Mouse (Mus musculus): ENCODE measurements around the gene Rnf135.
"Not testable (repeated sequence)": the region's sequence is repeated elsewhere in the genome, so short reads cannot be mapped to it uniquely, and the experiment has no call there.

The Rnf135 gene

GRCm38 (mm10) chr11:80202296-80202695 is 18.6 kb downstream of the Rnf135 start:
- DNase-seq (ENCODE audit: low spot score), result no peak

GRCm38 (mm10) chr11:80204037-80204436 is 20.4 kb downstream of the Rnf135 start:
- peak; percentile 47 for DNase-seq (ENCODE audit: low spot score)

- no peak for DNase-seq (ENCODE audit: low spot score)
Observed at GRCm38 (mm10) chr11:80204941-80205340, 21.3 kb downstream of the Rnf135 start.

GRCm38 (mm10) chr11:80208465-80208859 is 24.8 kb downstream of the Rnf135 start:
- no peak for DNase-seq (ENCODE audit: low spot score)

- peak; percentile 95 for DNase-seq (ENCODE audit: low spot score)
Observed at GRCm38 (mm10) chr11:80208860-80209800, 25.5 kb downstream of the Rnf135 start, which contains the start of gene Rhot1. Rhot1 (plus strand) TSS chr11:80209019.

- DNase-seq (ENCODE audit: low spot score), result no peak
Observed at GRCm38 (mm10) chr11:80210321-80210720, 26.7 kb downstream of the Rnf135 start.

GRCm38 (mm10) chr11:80212282-80212681 is 28.6 kb downstream of the Rnf135 start:
- no peak for DNase-seq (ENCODE audit: low spot score)

- no peak for DNase-seq (ENCODE audit: low spot score)
Observed at GRCm38 (mm10) chr11:80215291-80215690, 31.6 kb downstream of the Rnf135 start.

- DNase-seq (ENCODE audit: low spot score), result no peak
Observed at GRCm38 (mm10) chr11:80218657-80219293, 35.1 kb downstream of the Rnf135 start.

GRCm38 (mm10) chr11:80230066-80230465 is 46.4 kb downstream of the Rnf135 start:
- DNase-seq (ENCODE audit: low spot score), result not testable (repeated sequence)

- no peak for DNase-seq (ENCODE audit: low spot score)
Observed at GRCm38 (mm10) chr11:80237278-80237677, 53.6 kb downstream of the Rnf135 start.

- DNase-seq (ENCODE audit: low spot score), result no peak
Observed at GRCm38 (mm10) chr11:80238306-80238705, 54.7 kb downstream of the Rnf135 start.

- no peak for DNase-seq (ENCODE audit: low spot score)
Observed at GRCm38 (mm10) chr11:80247026-80247425, 63.4 kb downstream of the Rnf135 start.

- DNase-seq (ENCODE audit: low spot score), result no peak
Observed at GRCm38 (mm10) chr11:80248531-80248930, 64.9 kb downstream of the Rnf135 start.

Data from layer of hippocampus, adult 11-12 months (tissue).